Mouse (Mus musculus) forebrain, embryonic 15.5 days (tissue): Measurements from ENCODE around the gene Plaur. TPM values are rescaled to one million over a fixed set of nuclear protein-coding genes. Genes with fewer than 3 reads are reported as not detected.

Experiments used
- ATAC-seq: fragments of 200-750 bp; cut with Nextera tagmentation; replicated peaks from 2 replicates; pipeline ENCODE4 v1.8.0; 2017; ENCODE audit warnings: mild to moderate bottlenecking, moderate TSS enrichment, moderate library complexity
- H3K27ac ChIP-seq: fragments of 300-500 bp; sonication (generic); replicated peaks from 2 replicates; pipeline ENCODE4 v1.5.1; 2015; ENCODE audit warnings: mild to moderate bottlenecking, inconsistent platforms
- H3K27me3 ChIP-seq: fragments of 300-500 bp; sonication (generic); 2 replicates; pipeline ENCODE4 v1.6.1; 2015; ENCODE audit warnings: inconsistent platforms
- H3K36me3 ChIP-seq: fragments of 300-500 bp; sonication (generic); 2 replicates; pipeline ENCODE4 v1.6.1; 2015; ENCODE audit warnings: mild to moderate bottlenecking, inconsistent platforms
- H3K4me1 ChIP-seq: fragments of 300-500 bp; sonication (generic); 2 replicates; pipeline ENCODE4 v1.6.1; 2015; ENCODE audit warnings: inconsistent platforms
- H3K4me2 ChIP-seq: fragments of 300-500 bp; sonication (generic); replicated peaks from 2 replicates; pipeline ENCODE4 v1.6.1; 2015; ENCODE audit warnings: mild to moderate bottlenecking, inconsistent platforms
- H3K4me3 ChIP-seq: fragments of 300-500 bp; sonication (generic); 2 replicates; pipeline ENCODE4 v1.5.1; 2015; ENCODE audit warnings: mild to moderate bottlenecking, inconsistent platforms
- H3K9ac ChIP-seq: fragments of 300-500 bp; sonication (generic); replicated peaks from 2 replicates; pipeline ENCODE4 v1.6.1; 2015; ENCODE audit warnings: mild to moderate bottlenecking, inconsistent platforms
- H3K9me3 ChIP-seq: fragments of 300-500 bp; sonication (generic); 2 replicates; pipeline ENCODE4 v1.6.1; 2016; ENCODE audit warnings: inconsistent platforms
- WGBS: fragments of 180-500 bp; shearing (Covaris S2); methylation state at CpG from one replicate; pipeline ENCODE4 v1.1.7; 2015; ENCODE audit warnings: mixed read lengths; 5-methylcytosine and 5-hydroxymethylcytosine counted together
- polyA plus RNA-seq: library from polyadenylated mRNA; unstranded; fragments of >200 nt; fragmentation: Nextera tagmentation; extraction: Ambion mirVana; gene quantifications from 2 replicates; pipeline ENCODE4 v1.2.1, GENCODE M21; 2015

The Plaur gene
- polyA plus RNA-seq, 1 experiment from 2014 or later: 1.3 TPM

DNA sequence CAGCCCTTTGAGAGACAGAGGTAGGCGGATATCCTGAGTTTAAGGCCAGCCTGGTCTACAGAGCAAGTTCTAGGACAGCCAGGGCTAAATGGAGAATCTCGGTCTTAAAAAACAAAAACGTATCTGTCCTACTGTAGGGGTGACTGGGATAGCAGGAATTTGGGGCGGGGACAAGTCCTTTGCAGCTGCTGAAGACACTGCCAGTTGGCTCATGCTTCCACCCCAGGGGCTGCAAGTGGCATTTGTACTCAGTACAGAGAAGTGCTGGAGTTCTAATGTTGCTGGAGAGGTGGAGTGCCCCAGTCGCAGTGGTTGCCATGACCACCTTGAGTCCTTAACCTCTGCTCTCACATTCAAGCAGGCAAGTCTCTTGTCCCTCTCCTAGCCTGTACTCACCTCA, 60.5 kb downstream of the Plaur start:
- H3K27me3 ChIP-seq: no peaks in the 10 kb centered on the region
- ATAC-seq: no peak
- no peaks in the 10 kb centered on the region for H3K9me3 ChIP-seq
- H3K4me1 ChIP-seq: peaks cover 13% of the 10 kb centered on the region; the same call in 1 of the 2 replicates
- H3K36me3 ChIP-seq: peaks cover 7% of the 10 kb centered on the region; the same call in 1 of the 2 replicates
- H3K9ac ChIP-seq: no peak overlapping the region
- H3K4me2 ChIP-seq: no peak overlapping the region
- no peak overlapping the region for H3K27ac ChIP-seq
- no peak overlapping the region for H3K4me3 ChIP-seq
- 73% methylated on average over 5 of the region's 5 CpGs for WGBS

DNA sequence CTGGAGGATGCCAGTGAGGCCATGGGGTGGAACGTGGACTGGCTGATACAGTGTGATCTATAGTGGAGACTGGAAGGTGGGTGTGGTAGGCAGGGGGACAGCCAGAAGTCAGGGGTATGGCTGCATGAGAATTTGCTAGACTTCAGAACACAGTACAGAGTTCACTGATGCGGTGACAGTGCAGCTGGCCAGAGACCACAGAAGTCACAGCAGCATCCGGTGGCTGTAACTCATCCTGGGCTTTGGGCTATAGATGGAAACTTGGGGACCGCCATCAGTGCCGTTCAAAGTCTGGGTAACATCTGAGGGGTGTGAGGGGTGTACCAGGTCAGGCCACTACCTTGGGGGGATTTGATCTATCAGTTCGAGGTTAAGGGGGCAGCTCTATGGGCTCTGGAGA, 61.4 kb downstream of the Plaur start:
- 85% methylated on average over 6 of the region's 6 CpGs for WGBS
- no peaks in the 10 kb centered on the region for H3K9me3 ChIP-seq

DNA sequence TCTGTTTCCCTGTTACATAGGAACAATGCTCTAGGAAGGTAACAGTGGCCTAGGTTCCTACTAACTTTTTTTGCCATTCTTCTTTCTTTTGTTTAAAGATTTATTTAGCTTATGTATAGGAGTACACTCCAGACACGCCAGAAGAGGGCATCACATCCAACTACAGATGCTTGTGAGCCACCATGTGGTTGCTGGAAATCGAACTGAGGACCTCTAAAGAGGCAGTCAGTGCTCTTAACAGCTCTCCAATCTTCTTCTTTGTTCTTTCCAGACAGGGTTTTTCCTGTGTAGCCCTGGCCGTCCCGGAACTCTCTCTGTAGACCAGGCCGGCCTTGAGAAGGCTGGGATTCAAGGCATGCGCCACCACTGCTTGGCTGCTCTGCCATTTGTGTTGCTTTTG, 62.7 kb downstream of the Plaur start:
- 0 out of 2 replicates have a peak, but pooled peaks cover 3% of the 10 kb centered on the region for H3K36me3 ChIP-seq
- no peak overlapping the region for H3K27ac ChIP-seq
- H3K4me1 ChIP-seq: peaks cover 18% of the 10 kb centered on the region
- no peak overlapping the region for H3K4me2 ChIP-seq
- H3K9me3 ChIP-seq: no peaks in the 10 kb centered on the region
- H3K27me3 ChIP-seq: no peaks in the 10 kb centered on the region
- no peak overlapping the region for H3K4me3 ChIP-seq
- WGBS: 79% methylated on average over 6 of the region's 6 CpGs
- no peak overlapping the region for H3K9ac ChIP-seq
- ATAC-seq: no peak

More for the DNA sequence above, 61.4 kb downstream of the Plaur start:
- H3K4me1 ChIP-seq: peaks cover 9% of the 10 kb centered on the region; the same call in 1 of the 2 replicates
- H3K36me3 ChIP-seq: peaks cover 4% of the 10 kb centered on the region; the same call in 1 of the 2 replicates
- no peaks in the 10 kb centered on the region for H3K27me3 ChIP-seq
- H3K4me2 ChIP-seq: no peak overlapping the region
- H3K27ac ChIP-seq: no peak overlapping the region
- H3K4me3 ChIP-seq: no peak overlapping the region
- H3K9ac ChIP-seq: no peak overlapping the region
- ATAC-seq: no peak

Other genes starting within 250 kb of the Plaur start
- 4.6 and 6.2 TPM in 2 replicates for gene Zfp109, start 224.9 kb upstream of the Plaur start, polyA plus RNA-seq
- 4.1 and 5.3 TPM in 2 replicates for gene Zfp108, start 207.7 kb upstream of the Plaur start, polyA plus RNA-seq
- 9.3 and 12.1 TPM in 2 replicates for gene Zfp93, start 192.1 kb upstream of the Plaur start, polyA plus RNA-seq
- gene Zfp61, start 161.3 kb upstream of the Plaur start, polyA plus RNA-seq: 51.2 and 59.0 TPM in 2 replicates
- 24.5 and 24.7 TPM in 2 replicates for gene Zfp94, start 145.8 kb upstream of the Plaur start, polyA plus RNA-seq
- not detected in 2 replicates for gene Tescl, start 128.5 kb upstream of the Plaur start, polyA plus RNA-seq
- not detected in 2 replicates for gene Lypd5, start 113.3 kb upstream of the Plaur start, polyA plus RNA-seq
- gene Kcnn4, start 92.2 kb upstream of the Plaur start, polyA plus RNA-seq: 0.56 and 0.63 TPM in 2 replicates
- gene Smg9, start 62.9 kb upstream of the Plaur start, polyA plus RNA-seq: 33.4 and 36.6 TPM in 2 replicates
- gene Irgc1, start 10.2 kb upstream of the Plaur start, polyA plus RNA-seq: not detected in 2 replicates
- gene Cadm4, start 19.5 kb downstream of the Plaur start, polyA plus RNA-seq: 70.1 and 76.4 TPM in 2 replicates
- gene Zfp428, start 44.5 kb downstream of the Plaur start, polyA plus RNA-seq: 296 and 306 TPM in 2 replicates
- gene AC161166.1, start 50.0 kb downstream of the Plaur start, polyA plus RNA-seq: 1.5 and 1.7 TPM in 2 replicates
- 29.3 and 29.5 TPM in 2 replicates for gene Irgq, start 68.2 kb downstream of the Plaur start, polyA plus RNA-seq
- 0.52 TPM in 1 of 2 replicates, not detected in the other for gene Pinlyp, start 83.6 kb downstream of the Plaur start, polyA plus RNA-seq
- gene Xrcc1, start 83.8 kb downstream of the Plaur start, polyA plus RNA-seq: 69.8 and 79.5 TPM in 2 replicates
- gene Ethe1, start 125.1 kb downstream of the Plaur start, polyA plus RNA-seq: 17.4 and 18.9 TPM in 2 replicates
- 11.6 and 11.7 TPM in 2 replicates for gene Zfp575, start 125.2 kb downstream of the Plaur start, polyA plus RNA-seq
- not detected in 2 replicates for gene Phldb3, start 148.3 kb downstream of the Plaur start, polyA plus RNA-seq
- 0.18 and 0.23 TPM in 2 replicates for gene Lypd3, start 174.1 kb downstream of the Plaur start, polyA plus RNA-seq
- gene Tex101, start 214.2 kb downstream of the Plaur start, polyA plus RNA-seq: not detected in 2 replicates
- not detected in 2 replicates for gene BC049730, start 246.8 kb downstream of the Plaur start, polyA plus RNA-seq